Mouse (Mus musculus) embryonic facial prominence, embryonic 11.5 days (tissue): ENCODE results near the gene Tmem63c. TPM values are rescaled to one million over a fixed set of nuclear protein-coding genes. Genes with fewer than 3 reads are reported as not detected.
A peak's percentile ranks its signal among the peaks of the same experiment; 100 is the strongest.

Experiments
- ATAC-seq: fragments of 200-750 bp; cut with Nextera tagmentation; replicated peaks from 2 replicates; pipeline ENCODE4 v1.8.0; 2017; ENCODE audit warnings: low read depth; ENCODE audit not compliant: insufficient number of reproducible peaks, low FRiP score, low TSS enrichment
- DNase-seq: peaks from one replicate; pipeline ENCODE4 v3.0.0-alpha.2; 2015; ENCODE audit warnings: low spot score
- H3K27ac ChIP-seq: fragments of 300-500 bp; sonication (generic); replicated peaks from 2 replicates; pipeline ENCODE4 v1.5.1; 2014; ENCODE audit warnings: mild to moderate bottlenecking, low read depth, low read length, control low read depth
- H3K27me3 ChIP-seq: fragments of 300-500 bp; sonication (generic); 2 replicates; pipeline ENCODE4 v1.6.1; 2014; ENCODE audit warnings: mild to moderate bottlenecking, low read length, moderate library complexity, mixed read lengths; ENCODE audit not compliant: control insufficient read depth, insufficient read depth
- H3K36me3 ChIP-seq: fragments of 300-500 bp; sonication (generic); replicated peaks from 2 replicates; pipeline ENCODE4 v1.6.1; 2014; ENCODE audit warnings: low read depth, mild to moderate bottlenecking, low read length, moderate library complexity, mixed read lengths; ENCODE audit not compliant: control insufficient read depth, insufficient read depth
- H3K4me1 ChIP-seq: fragments of 300-500 bp; sonication (generic); 2 replicates; pipeline ENCODE4 v1.6.1; 2014; ENCODE audit warnings: low read length, mixed read lengths; ENCODE audit not compliant: control insufficient read depth, insufficient read depth
- H3K4me2 ChIP-seq: fragments of 300-500 bp; sonication (generic); 2 replicates; pipeline ENCODE4 v1.6.1; 2014; ENCODE audit warnings: low read depth, mild to moderate bottlenecking, control low read depth, low read length, moderate library complexity
- H3K4me3 ChIP-seq: fragments of 300-500 bp; sonication (generic); 2 replicates; pipeline ENCODE4 v1.5.1; 2014; ENCODE audit warnings: low read depth, low read length, control low read depth
- H3K9ac ChIP-seq: fragments of 300-500 bp; sonication (generic); replicated peaks from 2 replicates; pipeline ENCODE4 v1.6.1; 2014; ENCODE audit warnings: mild to moderate bottlenecking, control low read depth, low read length
- H3K9me3 ChIP-seq: fragments of 300-500 bp; sonication (generic); replicated peaks from 2 replicates; pipeline ENCODE4 v1.6.1; 2016; ENCODE audit warnings: mild to moderate bottlenecking, low read length, inconsistent platforms, mixed read lengths; ENCODE audit not compliant: control insufficient read depth
- WGBS: fragments of 180-500 bp; shearing (Covaris S2); extraction: QIAGEN DNeasy Blood & Tissue Kit; methylation state at CpG from one replicate; pipeline ENCODE4 v1.1.7; 2014; 5-methylcytosine and 5-hydroxymethylcytosine counted together
- polyA plus RNA-seq: library from polyadenylated mRNA; unstranded; fragments of >200 nt; fragmentation: Nextera tagmentation; extraction: Ambion mirVana; gene quantifications from 2 replicates; pipeline ENCODE4 v1.2.1, GENCODE M21; 2014

Tmem63c gene
- polyA plus RNA-seq, 1 experiment from 2014 or later = 0.14 TPM

DNA sequence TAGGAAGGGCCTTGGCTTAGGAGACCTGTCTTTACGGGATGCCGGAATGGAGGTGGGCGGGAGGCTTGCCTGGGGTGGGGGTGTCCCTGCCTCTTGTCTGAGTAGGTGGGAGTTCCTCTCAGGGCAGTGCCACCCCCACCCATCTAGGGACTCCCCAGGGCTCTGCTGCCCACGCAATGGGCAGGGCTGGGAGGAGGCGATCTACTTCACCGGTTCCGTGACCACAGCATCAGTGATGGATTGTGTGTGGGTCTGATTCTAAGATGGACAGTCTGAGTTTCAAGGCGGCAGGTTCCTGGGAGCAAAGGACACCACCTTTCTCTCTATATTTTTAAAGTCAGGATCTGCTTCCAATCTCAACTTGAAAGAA lies 5.7 kb downstream of the Tmem63c start:
- peak overlapping the region; percentile 24 for H3K4me3 ChIP-seq
- H3K4me1 ChIP-seq = no peaks in the 10 kb centered on the region
- peak overlapping the region; percentile 37; the same call in 1 of the 2 replicates for H3K9ac ChIP-seq
- H3K27ac ChIP-seq = no peak overlapping the region
- DNase-seq (no peak), ATAC-seq (no peak)
- peaks cover 9% of the 10 kb centered on the region; the same call in 1 of the 2 replicates for H3K27me3 ChIP-seq
- H3K4me2 ChIP-seq = peak overlapping the region; percentile 53
- WGBS = 14% methylated on average over 8 of the region's 8 CpGs
- H3K36me3 ChIP-seq = no peaks in the 10 kb centered on the region
- no peaks in the 10 kb centered on the region for H3K9me3 ChIP-seq

DNA sequence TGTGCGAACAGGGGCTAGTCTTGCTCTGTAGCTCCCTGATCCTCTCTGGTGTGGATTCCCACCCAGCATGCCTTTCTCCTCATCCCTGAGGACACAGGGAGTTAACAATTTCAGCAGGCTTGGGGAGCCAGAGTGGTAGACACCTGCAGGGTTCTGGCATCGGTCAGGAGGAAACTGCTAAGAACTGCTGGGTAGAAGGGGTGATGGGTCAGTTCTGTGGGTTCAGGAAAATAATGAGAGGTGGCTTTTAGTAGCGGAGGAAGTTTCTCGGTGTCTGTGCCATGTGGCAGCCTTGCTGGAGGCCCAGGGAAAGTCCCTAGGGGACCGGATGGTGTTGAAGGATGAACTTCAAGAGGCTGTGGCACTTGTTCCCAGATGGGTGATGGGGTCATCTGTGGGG lies 6.3 kb downstream of the Tmem63c start:
- DNase-seq (no peak), ATAC-seq (no peak)
- no peaks in the 10 kb centered on the region for H3K36me3 ChIP-seq
- peaks cover 9% of the 10 kb centered on the region; the same call in 1 of the 2 replicates for H3K27me3 ChIP-seq
- WGBS = 46% methylated on average over 5 of the region's 5 CpGs
- H3K4me2 ChIP-seq = no peak overlapping the region
- H3K9me3 ChIP-seq = no peaks in the 10 kb centered on the region
- H3K27ac ChIP-seq = no peak overlapping the region
- no peaks in the 10 kb centered on the region for H3K4me1 ChIP-seq
- no peak overlapping the region for H3K9ac ChIP-seq
- no peak overlapping the region for H3K4me3 ChIP-seq

DNA sequence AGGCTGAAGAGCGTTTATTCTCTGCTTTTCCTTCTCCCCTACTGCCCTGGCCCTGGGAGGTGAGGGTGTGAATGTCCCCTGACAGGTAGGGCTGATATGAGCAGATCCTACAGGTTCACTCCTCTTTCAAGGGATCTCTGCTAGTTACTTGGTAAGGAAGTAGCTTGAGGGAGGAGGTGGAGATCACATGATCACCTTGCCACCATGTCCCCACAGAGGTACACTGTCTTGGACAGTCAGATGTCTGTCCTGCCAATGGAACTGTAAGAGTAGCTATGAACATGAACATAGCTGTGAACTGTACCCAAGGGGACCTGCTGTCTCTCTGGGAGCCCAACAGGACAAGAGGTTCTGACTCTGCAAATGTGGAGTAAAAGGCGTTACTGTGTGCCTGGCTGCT lies 6.9 kb downstream of the Tmem63c start:
- DNase-seq (no peak), ATAC-seq (no peak)
- H3K4me2 ChIP-seq = no peak overlapping the region
- H3K36me3 ChIP-seq = no peaks in the 10 kb centered on the region
- 77% methylated on average over 2 of the region's 2 CpGs for WGBS
- H3K27ac ChIP-seq = no peak overlapping the region
- no peaks in the 10 kb centered on the region for H3K9me3 ChIP-seq
- H3K27me3 ChIP-seq = peaks cover 9% of the 10 kb centered on the region; the same call in 1 of the 2 replicates
- H3K4me1 ChIP-seq = no peaks in the 10 kb centered on the region
- no peak overlapping the region for H3K4me3 ChIP-seq
- H3K9ac ChIP-seq = no peak overlapping the region

DNA sequence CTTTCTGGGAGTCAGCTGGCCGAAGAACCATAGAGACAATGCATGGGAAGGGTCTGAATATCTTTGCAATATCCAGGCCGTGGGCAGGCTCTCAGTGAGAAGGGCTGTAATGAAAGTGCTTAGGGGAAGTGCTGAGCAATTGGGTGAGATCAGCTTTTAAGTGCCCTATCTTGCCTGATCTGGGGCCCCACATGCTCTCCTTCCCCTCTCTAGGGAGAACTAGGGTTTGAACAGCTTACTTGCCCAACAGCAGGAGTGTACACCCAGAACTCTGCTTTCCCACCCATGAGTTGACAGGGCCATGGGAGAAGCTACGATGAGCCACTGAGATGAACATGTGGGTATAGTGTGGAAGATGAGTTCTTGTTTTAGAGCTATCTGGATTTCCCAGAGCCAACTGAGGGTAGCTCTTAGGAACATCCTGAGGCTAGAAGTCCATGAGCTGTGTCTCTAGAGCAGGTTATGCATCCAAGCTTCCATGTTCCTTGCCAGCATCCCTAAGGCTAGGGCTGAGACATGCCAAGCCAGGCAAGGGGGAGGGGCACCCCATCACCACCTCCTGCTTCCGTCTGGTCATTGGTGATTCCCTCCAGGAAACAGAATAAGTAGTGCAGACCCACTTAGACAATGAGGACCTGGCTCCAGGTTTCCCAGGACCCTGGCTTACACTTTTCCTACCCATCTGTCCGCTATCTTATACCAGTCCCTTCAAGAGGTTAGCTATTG lies 8.3 kb downstream of the Tmem63c start:
- H3K4me3 ChIP-seq = no peak overlapping the region
- H3K4me1 ChIP-seq = no peaks in the 10 kb centered on the region
- H3K27ac ChIP-seq = no peak overlapping the region
- ATAC-seq (no peak), DNase-seq (no peak)
- H3K36me3 ChIP-seq = no peaks in the 10 kb centered on the region
- H3K4me2 ChIP-seq = no peak overlapping the region
- peaks cover 9% of the 10 kb centered on the region; the same call in 1 of the 2 replicates for H3K27me3 ChIP-seq
- no peaks in the 10 kb centered on the region for H3K9me3 ChIP-seq
- no peak overlapping the region for H3K9ac ChIP-seq
- 72% methylated on average over 5 of the region's 5 CpGs for WGBS

DNA sequence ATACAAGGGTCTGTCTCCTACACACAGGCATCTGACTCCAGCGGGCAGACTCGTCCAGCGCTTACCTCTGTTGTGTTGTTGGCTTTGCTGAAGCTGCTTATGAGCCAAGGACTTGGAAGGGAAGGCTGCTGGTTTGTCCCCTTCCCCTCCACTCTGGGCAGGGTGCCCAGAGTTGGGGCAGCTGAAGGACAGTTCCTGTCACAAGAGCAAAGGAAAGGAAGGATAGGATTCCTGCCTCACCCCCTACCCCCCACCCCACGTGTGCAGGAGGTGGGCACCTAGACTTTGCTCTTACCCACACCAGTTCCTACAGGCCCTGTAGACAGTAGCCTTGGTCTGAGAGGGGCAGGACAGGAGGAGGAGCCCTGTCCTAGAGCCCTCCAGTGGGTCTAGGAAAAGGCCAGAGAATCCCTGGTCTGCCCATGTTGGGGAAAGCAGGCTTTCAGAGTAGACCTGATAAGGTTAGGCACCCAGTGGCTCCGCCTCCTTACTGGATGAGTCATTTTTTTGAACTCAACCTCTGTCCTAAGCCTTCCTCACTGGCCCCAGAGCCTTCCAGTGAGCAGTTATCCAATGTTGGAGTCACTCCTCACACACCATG lies 10.1 kb downstream of the Tmem63c start:
- no peak overlapping the region for H3K4me2 ChIP-seq
- no peak overlapping the region for H3K9ac ChIP-seq
- H3K9me3 ChIP-seq = no peaks in the 10 kb centered on the region
- WGBS = 79% methylated on average over 5 of the region's 5 CpGs
- H3K36me3 ChIP-seq = no peaks in the 10 kb centered on the region
- ATAC-seq (no peak), DNase-seq (no peak)
- no peak overlapping the region for H3K4me3 ChIP-seq
- no peak overlapping the region for H3K27ac ChIP-seq
- H3K4me1 ChIP-seq = no peaks in the 10 kb centered on the region
- H3K27me3 ChIP-seq = peaks cover 7% of the 10 kb centered on the region; the same call in 1 of the 2 replicates

DNA sequence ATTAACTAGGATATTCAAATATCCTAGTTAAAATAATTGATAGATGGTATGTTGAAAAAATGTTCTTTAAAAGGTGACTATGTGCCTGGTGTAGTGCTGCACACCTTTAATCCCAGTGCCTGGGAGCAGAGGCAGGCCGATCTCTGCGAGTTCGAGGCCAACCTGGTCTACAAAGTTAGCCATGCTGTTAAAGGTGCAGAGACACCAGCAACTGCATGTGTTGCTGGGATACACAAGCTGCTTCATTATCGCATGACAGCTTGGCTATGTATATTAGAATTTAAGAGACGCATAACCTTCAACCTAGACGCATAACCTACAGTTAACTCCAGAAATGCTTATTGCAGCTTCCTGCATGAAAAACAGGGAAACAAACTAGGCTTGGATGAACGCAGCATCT lies 15.5 kb downstream of the Tmem63c start:
- Histone ChIP-seq H3K36me3 (no peaks in the 10 kb centered on the region), H3K4me1 (no peaks in the 10 kb centered on the region), H3K27me3 (no peaks in the 10 kb centered on the region), H3K4me2 (no peak overlapping the region), H3K9me3 (no peaks in the 10 kb centered on the region), H3K4me3 (no peak overlapping the region), H3K27ac (no peak overlapping the region), H3K9ac (no peak overlapping the region)
- WGBS = 92% methylated on average over 7 of the region's 7 CpGs
- ATAC-seq (no peak), DNase-seq (no peak)

DNA sequence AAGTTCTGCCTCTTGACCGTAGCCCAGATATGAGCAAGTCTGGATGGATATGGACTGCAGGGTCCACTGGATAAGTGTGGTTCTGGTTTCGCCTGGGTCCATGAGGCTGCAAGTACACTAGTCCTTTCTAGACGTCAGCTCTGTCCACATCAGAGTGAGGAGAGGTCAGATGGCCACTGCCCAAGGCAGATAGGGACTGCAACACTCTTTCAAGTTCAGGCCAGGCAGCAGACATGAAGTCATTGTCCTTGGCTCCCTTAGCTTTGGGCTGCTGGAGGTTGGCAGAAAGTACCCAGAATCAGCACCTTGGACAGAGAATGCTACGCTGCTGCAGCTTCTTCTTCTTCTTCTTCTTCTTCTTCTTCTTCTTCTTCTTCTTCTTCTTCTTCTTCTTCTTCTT lies 19.0 kb downstream of the Tmem63c start:
- ATAC-seq = no peak
- peak; percentile 64 for DNase-seq

DNA sequence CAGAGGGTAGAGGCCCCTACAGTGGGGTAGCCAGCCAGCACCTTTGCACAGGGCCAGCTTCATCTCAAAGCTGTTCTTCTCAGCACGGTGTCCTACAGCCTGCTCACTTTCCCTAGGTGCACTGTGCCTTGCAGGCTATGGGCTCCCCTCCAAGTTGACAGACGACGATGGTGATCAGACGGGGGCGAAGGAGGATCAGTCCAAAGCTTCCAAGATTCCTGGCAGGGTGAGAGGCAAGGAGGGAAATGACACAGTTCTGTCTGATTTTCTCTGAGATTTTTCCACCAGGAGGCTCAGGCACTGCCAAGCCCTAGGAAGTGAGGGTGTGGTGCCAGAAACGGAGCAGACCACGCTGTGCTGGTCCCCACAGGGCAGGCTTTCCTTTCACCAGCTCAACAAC lies 19.7 kb downstream of the Tmem63c start:
- Histone ChIP-seq H3K27me3 (no peaks in the 10 kb centered on the region), H3K4me1 (no peaks in the 10 kb centered on the region), H3K9me3 (no peaks in the 10 kb centered on the region), H3K9ac (no peak overlapping the region), H3K4me3 (no peak overlapping the region), H3K36me3 (no peaks in the 10 kb centered on the region), H3K4me2 (no peak overlapping the region), H3K27ac (no peak overlapping the region)
- ATAC-seq (no peak), DNase-seq (no peak)
- WGBS = 81% methylated on average over 7 of the region's 7 CpGs

More for the DNA sequence above, 19.0 kb downstream of the Tmem63c start:
- H3K4me1 ChIP-seq = no peaks in the 10 kb centered on the region
- no peaks in the 10 kb centered on the region for H3K9me3 ChIP-seq
- WGBS = 69% methylated on average over 4 of the region's 4 CpGs
- no peak overlapping the region for H3K4me2 ChIP-seq
- H3K9ac ChIP-seq = no peak overlapping the region
- no peaks in the 10 kb centered on the region for H3K27me3 ChIP-seq
- no peak overlapping the region for H3K4me3 ChIP-seq
- no peaks in the 10 kb centered on the region for H3K36me3 ChIP-seq
- H3K27ac ChIP-seq = no peak overlapping the region
